Mouse (Mus musculus): ENCODE data around the gene Chaf1a.

The Chaf1a gene

GRCm38 (mm10) chr17:56119981-56120880, 80.0 kb downstream of the Chaf1a start:
- no peak for DNase-seq

- no peak for DNase-seq
Observed at GRCm38 (mm10) chr17:56121826-56122225, 81.6 kb downstream of the Chaf1a start, which contains the start of gene Lrg1. TSS of gene Lrg1 (minus strand) at chr17:56122001.

Data from thymus, postnatal 36 days (tissue).